Mouse (Mus musculus): ENCODE results near the gene Immp2l.

DNA sequence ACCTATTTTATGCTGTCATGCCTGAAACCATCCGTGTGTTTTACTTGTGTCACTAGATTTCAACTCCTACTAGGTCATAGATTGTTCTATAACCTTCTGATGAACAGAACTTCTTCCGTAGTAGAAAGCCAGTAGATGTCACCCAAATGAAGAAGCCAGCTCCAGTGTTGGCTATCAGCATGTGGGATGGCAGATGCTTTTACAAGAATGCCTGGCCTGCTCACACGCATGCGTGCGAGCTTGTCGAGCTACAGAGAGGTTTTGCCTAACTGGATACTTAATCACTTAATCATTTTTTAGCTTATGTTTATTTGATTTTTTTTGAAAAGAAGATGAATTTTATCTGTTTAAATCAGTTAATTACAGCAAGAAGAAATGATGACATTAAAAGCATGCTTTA is 805.6 kb downstream of the Immp2l start:
- no peak for TF ChIP-seq CTCF (IDR thresholded peaks at IDR 0.05; ENCODE audit: low read depth, low read length)
- no peak for TF ChIP-seq GATA1 (IDR thresholded peaks at IDR 0.05; ENCODE audit: borderline replicate concordance, low read length)
- no peak for TF ChIP-seq TAL1 (conservative IDR thresholded peaks at IDR 0.05; ENCODE audit: low read depth, low read length)
- TF ChIP-seq POLR2AphosphoS5 (IDR thresholded peaks at IDR 0.05; ENCODE audit: insufficient replicate concordance, low read depth, low read length), result no peak
